Mouse (Mus musculus) limb, embryonic 10.5 days (tissue): ENCODE measurements at regions not wholly inside any gene's neighbourhood (a gene's known extent, or its start where the extent isn't known, plus 50 kb on each side); places are given as distances from the start of the nearest gene placed in this dataset.
A peak's percentile ranks its signal among the peaks of the same experiment; 100 is the strongest.

ENCODE experiments used
- DNase-seq: peaks from one replicate; pipeline ENCODE4 v3.0.0-alpha.2; 2017; ENCODE audit warnings: low spot score
- H3K27ac ChIP-seq: fragments of 300-500 bp; sonication (generic); 2 replicates; pipeline ENCODE4 v1.5.1; 2016; ENCODE audit warnings: mild to moderate bottlenecking
- H3K27me3 ChIP-seq: fragments of 300-500 bp; sonication (generic); 2 replicates; pipeline ENCODE4 v1.6.1; 2016; ENCODE audit warnings: low read depth, mild to moderate bottlenecking; ENCODE audit not compliant: poor library complexity, severe bottlenecking
- H3K36me3 ChIP-seq: fragments of 300-500 bp; sonication (generic); 2 replicates; pipeline ENCODE4 v1.6.1; 2016; ENCODE audit warnings: mild to moderate bottlenecking, moderate library complexity
- H3K4me1 ChIP-seq: fragments of 300-500 bp; sonication (generic); 2 replicates; pipeline ENCODE4 v1.6.1; 2016
- H3K4me3 ChIP-seq: fragments of 300-500 bp; sonication (generic); 2 replicates; pipeline ENCODE4 v1.5.1; 2016; ENCODE audit warnings: mild to moderate bottlenecking, moderate library complexity
- H3K9me3 ChIP-seq: fragments of 300-500 bp; sonication (generic); replicated peaks from 2 replicates; pipeline ENCODE4 v1.6.1; 2016; ENCODE audit warnings: mild to moderate bottlenecking
- WGBS: fragments of 180-500 bp; shearing (Covaris S2); methylation state at CpG from one replicate; pipeline ENCODE4 v1.1.7; 2016; 5-methylcytosine and 5-hydroxymethylcytosine counted together

- 13% methylated on average over 4 of the region's 4 CpGs for WGBS
Observed at GRCm38 (mm10) chr13:32480029-32480428, 141.5 kb upstream of the Gmds start.

GRCm38 (mm10) chr13:32479118-32479818 is 140.7 kb upstream of the Gmds start:
- WGBS: 82% methylated on average over 8 of the region's 8 CpGs
- H3K9me3 ChIP-seq: no peaks in the 10 kb centered on the region
- peaks cover 42% of the 10 kb centered on the region for H3K4me1 ChIP-seq
- no peaks in the 10 kb centered on the region for H3K27me3 ChIP-seq
- H3K4me3 ChIP-seq: no peak overlapping the region
- DNase-seq: no peak
- H3K36me3 ChIP-seq: no peaks in the 10 kb centered on the region
- peak overlapping the region; percentile 27; the same call in 1 of the 2 replicates for H3K27ac ChIP-seq

More at GRCm38 (mm10) chr13:32480029-32480428, 141.5 kb upstream of the Gmds start:
- Histone ChIP-seq H3K4me1 (peaks cover 42% of the 10 kb centered on the region), H3K36me3 (no peaks in the 10 kb centered on the region), H3K4me3 (no peak overlapping the region), H3K9me3 (no peaks in the 10 kb centered on the region), H3K27me3 (no peaks in the 10 kb centered on the region), H3K27ac (0 out of 2 replicates have a peak overlapping the region, but pooled peaks have one; percentile 59)
- no peak for DNase-seq

GRCm38 (mm10) chr13:32465787-32466186 is 127.2 kb upstream of the Gmds start:
- no peaks in the 10 kb centered on the region for H3K27me3 ChIP-seq
- no peaks in the 10 kb centered on the region for H3K9me3 ChIP-seq
- WGBS: 67% methylated on average over 5 of the region's 5 CpGs
- DNase-seq: no peak
- no peak overlapping the region for H3K27ac ChIP-seq
- no peaks in the 10 kb centered on the region for H3K36me3 ChIP-seq
- H3K4me1 ChIP-seq: peaks cover 3% of the 10 kb centered on the region; the same call in 1 of the 2 replicates
- no peak overlapping the region for H3K4me3 ChIP-seq

GRCm38 (mm10) chr13:32465041-32465682 is 126.6 kb upstream of the Gmds start:
- whole genome bisulfite sequencing: 89% methylated on average over 6 of the region's 6 CpGs

GRCm38 (mm10) chr13:32454419-32455146 is 116.0 kb upstream of the Gmds start:
- H3K4me1 ChIP-seq: peaks cover 33% of the 10 kb centered on the region
- H3K4me3 ChIP-seq: no peak overlapping the region
- no peaks in the 10 kb centered on the region for H3K36me3 ChIP-seq
- peak overlapping the region; percentile 59; the same call in 1 of the 2 replicates for H3K27ac ChIP-seq
- WGBS: 70% methylated on average over 11 of the region's 11 CpGs
- H3K9me3 ChIP-seq: no peaks in the 10 kb centered on the region
- DNase-seq: no peak
- H3K27me3 ChIP-seq: no peaks in the 10 kb centered on the region

More at GRCm38 (mm10) chr13:32465041-32465682, 126.6 kb upstream of the Gmds start:
- H3K9me3 ChIP-seq: no peaks in the 10 kb centered on the region
- H3K4me1 ChIP-seq: peaks cover 3% of the 10 kb centered on the region; the same call in 1 of the 2 replicates
- no peak for DNase-seq
- no peak overlapping the region for H3K4me3 ChIP-seq
- H3K27me3 ChIP-seq: no peaks in the 10 kb centered on the region
- no peaks in the 10 kb centered on the region for H3K36me3 ChIP-seq
- H3K27ac ChIP-seq: no peak overlapping the region

- Histone ChIP-seq H3K4me1 (peaks cover 22% of the 10 kb centered on the region), H3K4me3 (no peak overlapping the region), H3K36me3 (no peaks in the 10 kb centered on the region), H3K27me3 (no peaks in the 10 kb centered on the region), H3K9me3 (no peaks in the 10 kb centered on the region), H3K27ac (no peak overlapping the region; the same call in 1 of the 2 replicates)
- 61% methylated on average over 8 of the region's 8 CpGs for WGBS
- peak; percentile 60 for DNase-seq
Observed at GRCm38 (mm10) chr13:32449710-32450417, 111.3 kb upstream of the Gmds start.

- no peak for DNase-seq
- Histone ChIP-seq H3K9me3 (no peaks in the 10 kb centered on the region), H3K4me1 (no peaks in the 10 kb centered on the region; the same call in 1 of the 2 replicates), H3K27ac (no peak overlapping the region), H3K36me3 (no peaks in the 10 kb centered on the region), H3K4me3 (no peak overlapping the region), H3K27me3 (no peaks in the 10 kb centered on the region)
- WGBS: 70% methylated on average over 3 of the region's 3 CpGs
Observed at GRCm38 (mm10) chr13:32444531-32444930, 106.0 kb upstream of the Gmds start.

- no peaks in the 10 kb centered on the region for H3K9me3 ChIP-seq
- no peak overlapping the region; the same call in 1 of the 2 replicates for H3K27ac ChIP-seq
- WGBS: 90% methylated on average over 13 of the region's 13 CpGs
- H3K4me1 ChIP-seq: no peaks in the 10 kb centered on the region
- DNase-seq: no peak
- no peaks in the 10 kb centered on the region for H3K36me3 ChIP-seq
- H3K27me3 ChIP-seq: no peaks in the 10 kb centered on the region
- no peak overlapping the region for H3K4me3 ChIP-seq
Observed at GRCm38 (mm10) chr13:32442025-32442424, 103.5 kb upstream of the Gmds start.

- no peaks in the 10 kb centered on the region for H3K4me1 ChIP-seq
- no peak overlapping the region for H3K27ac ChIP-seq
- H3K27me3 ChIP-seq: peaks cover 5% of the 10 kb centered on the region; the same call in 1 of the 2 replicates
- 86% methylated on average over 5 of the region's 5 CpGs for WGBS
- no peaks in the 10 kb centered on the region for H3K36me3 ChIP-seq
- H3K9me3 ChIP-seq: no peaks in the 10 kb centered on the region
- H3K4me3 ChIP-seq: no peak overlapping the region
- DNase-seq: no peak
Observed at GRCm38 (mm10) chr13:32435136-32435535, 96.6 kb upstream of the Gmds start.

- Histone ChIP-seq H3K27me3 (no peaks in the 10 kb centered on the region), H3K4me1 (peaks cover 20% of the 10 kb centered on the region), H3K36me3 (no peaks in the 10 kb centered on the region), H3K4me3 (no peak overlapping the region), H3K9me3 (no peaks in the 10 kb centered on the region), H3K27ac (no peak overlapping the region)
- DNase-seq: no peak
- WGBS: 66% methylated on average over 3 of the region's 3 CpGs
Observed at GRCm38 (mm10) chr13:32428482-32428881, 89.9 kb upstream of the Gmds start.

- DNase-seq: peak; percentile 41
Observed at GRCm38 (mm10) chr13:32426906-32427305, 88.4 kb upstream of the Gmds start.

GRCm38 (mm10) chr13:32426199-32426598 is 87.7 kb upstream of the Gmds start:
- Histone ChIP-seq H3K27ac (no peak overlapping the region), H3K4me1 (peaks cover 20% of the 10 kb centered on the region), H3K9me3 (no peaks in the 10 kb centered on the region), H3K27me3 (no peaks in the 10 kb centered on the region), H3K36me3 (no peaks in the 10 kb centered on the region), H3K4me3 (no peak overlapping the region)
- WGBS: 86% methylated on average over 7 of the region's 7 CpGs
- no peak for DNase-seq

More at GRCm38 (mm10) chr13:32426906-32427305, 88.4 kb upstream of the Gmds start:
- Histone ChIP-seq H3K27ac (no peak overlapping the region; the same call in 1 of the 2 replicates), H3K4me1 (peaks cover 20% of the 10 kb centered on the region), H3K9me3 (no peaks in the 10 kb centered on the region), H3K36me3 (no peaks in the 10 kb centered on the region), H3K27me3 (no peaks in the 10 kb centered on the region), H3K4me3 (no peak overlapping the region)
- 89% methylated on average over 13 of the region's 13 CpGs for WGBS
